9 mouse cellular contexts compared by ENCODE assay signal in genomic region chr11:51538919-51539758, GRCm38 (mm10). TPM values are rescaled to one million over a fixed set of nuclear protein-coding genes. Genes with fewer than 3 reads are reported as not detected.
DNase-seq lines count a peak whose midpoint lies in the region; ATAC-seq and TF ChIP-seq lines count a peak whose summit lies in the region.
"Had no signal": no experiment of that assay in that cellular context is flagged by ENCODE, and none has a peak within 500 bp of the region (broad histone marks: within the 10 kb centered on the region; RNA-seq: fewer than 3 reads in every experiment).

No protein-coding gene starts in this region.

- H3K9ac ChIP-seq in kidney, embryonic 14.5 days (ENCODE audit: low read depth, low read length): no peak overlapping the region
- no peak overlapping the region for H3K9ac ChIP-seq in forebrain, embryonic 14.5 days (ENCODE audit: low read length)
- H3K9ac ChIP-seq in liver, embryonic 14.5 days (replicated peaks): no peak overlapping the region

- H3K4me3 ChIP-seq in kidney, embryonic 14.5 days (ENCODE audit: low read length): no peak overlapping the region
- H3K4me3 ChIP-seq in forebrain, embryonic 14.5 days (ENCODE audit: low read depth, low read length): no peak overlapping the region
- H3K4me3 ChIP-seq in liver, embryonic 14.5 days (ENCODE audit: insufficient read depth in 1 of 2, low read depth in 2 of 2, low read length in 2 of 2): no peak overlapping the region
- H3K4me3 ChIP-seq: myocyte had no signal

- peaks cover 11% of the 10 kb centered on the region; the same call in 1 of the 2 replicates for H3K4me1 ChIP-seq in kidney, embryonic 14.5 days (ENCODE audit: control insufficient read depth, insufficient read depth, low read length)
- no peaks in the 10 kb centered on the region for H3K4me1 ChIP-seq in forebrain, embryonic 14.5 days (ENCODE audit: control insufficient read depth, insufficient read depth, low read length)
- H3K4me1 ChIP-seq in liver, embryonic 14.5 days (replicated peaks; ENCODE audit: control insufficient read depth in 2 of 2, insufficient read depth in 2 of 2, low read length in 1 of 2): peaks cover 0 to 3% of the 10 kb centered on the region in 2 experiments; a peak in 2 of 4 replicates

- TF ChIP-seq CTCF in liver, embryonic 14.5 days (IDR thresholded peaks at IDR 0.05; ENCODE audit: low read depth): no peak

- no peak overlapping the region for H3K27ac ChIP-seq in kidney, embryonic 14.5 days (ENCODE audit: low read depth, low read length)
- no peak overlapping the region for H3K27ac ChIP-seq in forebrain, embryonic 14.5 days (ENCODE audit: low read depth, low read length)
- no peak overlapping the region for H3K27ac ChIP-seq in liver, embryonic 14.5 days

- no peaks in the 10 kb centered on the region for H3K9me3 ChIP-seq in kidney, embryonic 14.5 days (ENCODE audit: control insufficient read depth, low read length)
- H3K9me3 ChIP-seq in forebrain, embryonic 14.5 days (replicated peaks; ENCODE audit: control insufficient read depth, low read length): no peaks in the 10 kb centered on the region
- H3K9me3 ChIP-seq in liver, embryonic 14.5 days (ENCODE audit: control insufficient read depth, low read length): no peaks in the 10 kb centered on the region

- 60% methylated on average over 13 of the region's 13 CpGs for WGBS in kidney, embryonic 14.5 days
- 56% methylated on average over 13 of the region's 13 CpGs for WGBS in forebrain, embryonic 14.5 days
- WGBS in liver, embryonic 14.5 days (ENCODE audit: insufficient replicate concordance): 43% methylated on average over 13 of the region's 13 CpGs

- H3K4me2 ChIP-seq in kidney, embryonic 14.5 days (replicated peaks; ENCODE audit: low read depth, low read length): no peak overlapping the region
- H3K4me2 ChIP-seq in forebrain, embryonic 14.5 days (ENCODE audit: low read length): no peak overlapping the region
- no peak overlapping the region for H3K4me2 ChIP-seq in liver, embryonic 14.5 days (ENCODE audit: low read depth)

- no peak for TF ChIP-seq EP300 in liver, embryonic 14.5 days (IDR thresholded peaks at IDR 0.05; ENCODE audit: low read depth)

- no peak for DNase-seq in kidney, postnatal 36 days
- peak; percentile 31 for DNase-seq in R1 (ENCODE audit: low read depth, low spot score)
- no peak for DNase-seq in forebrain, embryonic 14.5 days (ENCODE audit: low spot score)
- no peak for DNase-seq in liver, embryonic 14.5 days (ENCODE audit: low read depth in 3 of 3, low spot score in 3 of 3)
- no peak for DNase-seq in embryo, embryonic 10 days (ENCODE audit: low spot score)
- DNase-seq in adrenal gland, postnatal 14 days: no peak

- ATAC-seq in kidney, embryonic 14.5 days (ENCODE audit: low FRiP score, low TSS enrichment): peak; percentile 40
- ATAC-seq in forebrain, embryonic 14.5 days: peak; percentile 35
- ATAC-seq in liver, embryonic 14.5 days (ENCODE audit: insufficient read depth): peak; percentile 28
- no peak; the same call in 1 of the 2 replicates for ATAC-seq in megakaryocyte, adult 5-6 weeks (ENCODE audit: poor library complexity, severe bottlenecking)

- no peaks in the 10 kb centered on the region for H3K27me3 ChIP-seq in kidney, embryonic 14.5 days (ENCODE audit: control insufficient read depth, insufficient read depth, low read length)
- H3K27me3 ChIP-seq in forebrain, embryonic 14.5 days (replicated peaks; ENCODE audit: control insufficient read depth, insufficient read depth, low read length): no peaks in the 10 kb centered on the region
- H3K27me3 ChIP-seq in liver, embryonic 14.5 days (ENCODE audit: control insufficient read depth, insufficient read depth, low read length): no peaks in the 10 kb centered on the region

- no peaks in the 10 kb centered on the region for H3K36me3 ChIP-seq in kidney, embryonic 14.5 days (ENCODE audit: control insufficient read depth, insufficient read depth, low read length)
- no peaks in the 10 kb centered on the region for H3K36me3 ChIP-seq in forebrain, embryonic 14.5 days (ENCODE audit: control insufficient read depth, insufficient read depth, low read length)
- no peaks in the 10 kb centered on the region for H3K36me3 ChIP-seq in liver, embryonic 14.5 days (replicated peaks; ENCODE audit: control insufficient read depth, insufficient read depth, low read depth)

RNA-seq across cellular contexts. Expression of gene Phykpl, which starts 45.4 kb away (rescaled TPM):
- polyA plus RNA-seq in kidney, embryonic 14.5 days (2014; fragmentation: Nextera tagmentation; extraction: Ambion mirVana): 15.9 and 23.2 TPM in 2 replicates
- polyA plus RNA-seq in forebrain, embryonic 14.5 days (2014; fragmentation: Nextera tagmentation; extraction: Ambion mirVana): 9.2 and 9.7 TPM in 2 replicates
- 7.3 and 10.1 TPM in 2 replicates for polyA plus RNA-seq in liver, embryonic 14.5 days (2012; rRNA removed)
- 10.7 TPM in 2 replicates for polyA plus RNA-seq in liver, embryonic 14.5 days (2014; fragmentation: Nextera tagmentation; extraction: Ambion mirVana)
- 8.5 and 10.3 TPM in 2 replicates for total RNA-seq in megakaryocyte, adult 5-6 weeks (2015)
- 5.8 and 9.0 TPM in 2 replicates for total RNA-seq in megakaryocyte, adult 5-6 weeks (2017)
- 27.8 and 29.1 TPM in 2 replicates for total RNA-seq in adrenal gland, postnatal 14 days (2021)
